Mouse (Mus musculus) embryonic facial prominence, embryonic 15.5 days (tissue): Measurements from ENCODE around the gene Kcna2. TPM values are rescaled to one million over a fixed set of nuclear protein-coding genes. Genes with fewer than 3 reads are reported as not detected.

Source experiments
- ATAC-seq: fragments of 200-750 bp; cut with Nextera tagmentation; 2 replicates; pipeline ENCODE4 v1.8.0; 2017; ENCODE audit warnings: low read depth, moderate TSS enrichment; ENCODE audit not compliant: insufficient number of reproducible peaks, low FRiP score, low TSS enrichment
- H3K27ac ChIP-seq: fragments of 300-500 bp; sonication (generic); replicated peaks from 2 replicates; pipeline ENCODE4 v1.5.1; 2015; ENCODE audit warnings: mild to moderate bottlenecking, inconsistent platforms
- H3K27me3 ChIP-seq: fragments of 300-500 bp; sonication (generic); 2 replicates; pipeline ENCODE4 v1.6.1; 2015; ENCODE audit warnings: inconsistent platforms
- H3K36me3 ChIP-seq: fragments of 300-500 bp; sonication (generic); 2 replicates; pipeline ENCODE4 v1.6.1; 2015; ENCODE audit warnings: mild to moderate bottlenecking, inconsistent platforms
- H3K4me1 ChIP-seq: fragments of 300-500 bp; sonication (generic); 2 replicates; pipeline ENCODE4 v1.6.1; 2015; ENCODE audit warnings: inconsistent platforms
- H3K4me2 ChIP-seq: fragments of 300-500 bp; sonication (generic); replicated peaks from 2 replicates; pipeline ENCODE4 v1.6.1; 2015; ENCODE audit warnings: mild to moderate bottlenecking, inconsistent platforms
- H3K4me3 ChIP-seq: fragments of 300-500 bp; sonication (generic); replicated peaks from 2 replicates; pipeline ENCODE4 v1.5.1; 2015; ENCODE audit warnings: mild to moderate bottlenecking, inconsistent platforms
- H3K9ac ChIP-seq: fragments of 300-500 bp; sonication (generic); 2 replicates; pipeline ENCODE4 v1.6.1; 2015; ENCODE audit warnings: inconsistent platforms
- H3K9me3 ChIP-seq: fragments of 300-500 bp; sonication (generic); replicated peaks from 2 replicates; pipeline ENCODE4 v1.6.1; 2016; ENCODE audit warnings: inconsistent platforms
- WGBS: fragments of 180-500 bp; shearing (Covaris S2); methylation state at CpG from one replicate; pipeline ENCODE4 v1.1.7; 2015; 5-methylcytosine and 5-hydroxymethylcytosine counted together
- polyA plus RNA-seq: library from polyadenylated mRNA; unstranded; fragments of >200 nt; fragmentation: Nextera tagmentation; extraction: Ambion mirVana; gene quantifications from 2 replicates; pipeline ENCODE4 v1.2.1, GENCODE M21; 2015

The Kcna2 gene
- polyA plus RNA-seq, 1 experiment from 2014 or later: 0.35 TPM

DNA sequence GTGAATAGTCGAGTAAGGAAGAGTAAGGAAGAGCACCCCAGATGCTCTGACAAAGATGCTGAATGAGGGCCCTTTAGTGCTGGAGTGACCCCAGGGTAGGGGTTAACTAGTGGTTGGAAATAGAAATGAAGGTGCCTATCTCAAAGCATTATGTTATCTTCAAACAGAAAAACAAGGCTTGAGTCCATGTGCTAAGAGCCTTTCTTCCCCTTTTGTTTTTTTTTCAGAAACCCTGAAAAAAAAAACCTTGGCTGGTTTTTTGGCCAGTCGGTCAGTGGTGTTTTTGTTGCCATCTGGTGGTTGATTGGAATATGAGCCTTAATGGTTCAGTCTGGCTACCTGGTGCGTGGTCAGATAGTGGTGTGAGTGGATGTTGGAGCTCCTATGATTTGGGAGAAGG lies 19.7 kb upstream of the Kcna2 start:
- Histone ChIP-seq H3K27me3 (no peaks in the 10 kb centered on the region), H3K9ac (no peak overlapping the region), H3K36me3 (no peaks in the 10 kb centered on the region), H3K4me1 (no peaks in the 10 kb centered on the region), H3K9me3 (no peaks in the 10 kb centered on the region), H3K27ac (no peak overlapping the region), H3K4me2 (no peak overlapping the region), H3K4me3 (no peak overlapping the region)
- no peak for ATAC-seq
- WGBS: 31% methylated on average over 3 of the region's 3 CpGs

DNA sequence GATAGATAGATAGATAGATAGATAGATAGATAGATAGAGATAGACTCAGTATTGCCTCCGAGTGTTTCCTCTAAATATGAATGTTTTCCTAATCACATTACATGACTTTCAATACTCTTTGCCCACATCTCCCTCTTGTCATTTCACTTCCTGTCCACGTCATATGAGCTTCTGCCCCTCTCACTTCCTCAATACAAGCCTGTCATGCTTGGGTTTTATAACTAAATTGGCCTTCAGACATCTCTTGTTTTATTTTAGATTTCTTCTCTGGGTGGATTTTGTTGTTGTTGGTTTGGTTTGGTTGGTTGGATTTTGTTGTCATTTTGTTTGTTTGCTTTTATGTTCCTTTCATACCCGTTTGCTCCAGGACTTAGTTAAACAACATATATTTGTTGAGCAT lies 16.4 kb upstream of the Kcna2 start:
- 70% methylated on average over 3 of the region's 3 CpGs for WGBS

DNA sequence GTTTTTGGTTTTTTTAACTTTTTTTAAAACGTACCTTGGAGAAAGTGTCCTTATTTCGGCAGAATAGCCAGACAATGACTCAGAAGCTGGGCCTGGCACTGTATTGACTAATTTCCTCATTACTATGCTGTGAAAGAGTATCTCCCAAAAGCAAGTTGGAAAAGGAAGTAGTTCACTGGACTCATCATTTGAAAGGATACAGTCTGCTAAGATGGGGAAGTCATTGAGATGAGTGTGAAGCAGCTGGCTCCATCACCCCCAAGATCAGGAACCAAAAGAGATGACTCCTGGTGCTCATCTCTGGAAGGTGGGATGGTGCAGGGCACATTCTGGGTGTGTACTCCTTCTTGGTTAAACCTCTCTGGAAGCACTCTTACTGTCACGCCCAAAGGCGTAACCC lies 13.5 kb upstream of the Kcna2 start:
- 81% methylated on average over 4 of the region's 4 CpGs for WGBS
- Histone ChIP-seq H3K36me3 (no peaks in the 10 kb centered on the region), H3K4me1 (no peaks in the 10 kb centered on the region), H3K4me2 (no peak overlapping the region), H3K27me3 (no peaks in the 10 kb centered on the region), H3K9me3 (no peaks in the 10 kb centered on the region), H3K9ac (no peak overlapping the region), H3K4me3 (no peak overlapping the region), H3K27ac (no peak overlapping the region)
- ATAC-seq: no peak

More for the DNA sequence above, 16.4 kb upstream of the Kcna2 start:
- no peaks in the 10 kb centered on the region for H3K36me3 ChIP-seq
- no peak overlapping the region for H3K27ac ChIP-seq
- H3K4me1 ChIP-seq: no peaks in the 10 kb centered on the region
- no peak overlapping the region for H3K4me3 ChIP-seq
- no peak overlapping the region for H3K9ac ChIP-seq
- no peak overlapping the region for H3K4me2 ChIP-seq
- ATAC-seq: no peak
- H3K9me3 ChIP-seq: no peaks in the 10 kb centered on the region
- no peaks in the 10 kb centered on the region for H3K27me3 ChIP-seq

DNA sequence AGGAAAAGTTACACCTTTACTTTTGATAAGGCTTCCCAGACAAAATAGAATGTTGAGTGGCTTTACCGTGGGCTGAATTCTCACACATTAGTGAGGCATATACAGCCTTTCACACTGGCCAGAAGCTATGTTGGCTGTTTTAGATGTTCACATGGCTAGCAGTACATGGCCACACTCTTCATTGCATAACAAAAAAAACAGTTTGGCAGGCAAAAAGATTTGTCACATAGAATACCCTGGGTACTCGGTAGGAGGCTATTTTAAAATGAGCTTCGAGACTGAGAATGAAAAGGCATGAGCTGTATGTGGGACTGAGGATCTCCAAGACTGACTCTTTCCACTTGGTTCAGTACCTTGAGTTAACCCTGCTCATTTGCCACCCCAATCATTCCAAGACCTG lies 12.1 kb upstream of the Kcna2 start:
- Histone ChIP-seq H3K4me3 (no peak overlapping the region), H3K36me3 (no peaks in the 10 kb centered on the region), H3K27ac (no peak overlapping the region), H3K4me1 (no peaks in the 10 kb centered on the region), H3K4me2 (no peak overlapping the region), H3K27me3 (no peaks in the 10 kb centered on the region), H3K9me3 (no peaks in the 10 kb centered on the region), H3K9ac (no peak overlapping the region)
- WGBS: 77% methylated on average over 3 of the region's 3 CpGs
- no peak for ATAC-seq

DNA sequence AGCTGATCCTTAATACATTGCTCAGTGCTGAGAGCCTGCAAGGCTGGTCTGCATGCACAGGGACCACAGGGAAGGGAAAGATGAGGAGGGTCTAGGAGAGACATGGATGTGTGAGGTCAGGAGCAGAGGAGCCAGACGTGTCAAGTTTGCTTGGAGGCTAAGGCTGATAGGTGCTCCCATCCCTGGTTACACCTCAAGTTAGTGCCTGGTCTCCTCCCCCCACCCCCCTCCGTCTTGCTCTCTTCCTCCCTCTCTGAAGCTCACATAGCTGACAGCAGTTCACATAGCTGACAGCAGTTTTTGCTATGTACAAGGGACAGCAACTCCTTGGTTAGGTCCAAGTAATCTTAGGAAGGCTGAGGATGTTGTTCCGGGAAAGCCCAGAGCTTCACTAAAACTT lies 11.5 kb upstream of the Kcna2 start:
- WGBS: 62% methylated on average over 3 of the region's 3 CpGs
- ATAC-seq: no peak
- Histone ChIP-seq H3K9ac (no peak overlapping the region), H3K27me3 (no peaks in the 10 kb centered on the region), H3K4me2 (no peak overlapping the region), H3K4me1 (no peaks in the 10 kb centered on the region), H3K9me3 (no peaks in the 10 kb centered on the region), H3K4me3 (no peak overlapping the region), H3K36me3 (no peaks in the 10 kb centered on the region), H3K27ac (no peak overlapping the region)

DNA sequence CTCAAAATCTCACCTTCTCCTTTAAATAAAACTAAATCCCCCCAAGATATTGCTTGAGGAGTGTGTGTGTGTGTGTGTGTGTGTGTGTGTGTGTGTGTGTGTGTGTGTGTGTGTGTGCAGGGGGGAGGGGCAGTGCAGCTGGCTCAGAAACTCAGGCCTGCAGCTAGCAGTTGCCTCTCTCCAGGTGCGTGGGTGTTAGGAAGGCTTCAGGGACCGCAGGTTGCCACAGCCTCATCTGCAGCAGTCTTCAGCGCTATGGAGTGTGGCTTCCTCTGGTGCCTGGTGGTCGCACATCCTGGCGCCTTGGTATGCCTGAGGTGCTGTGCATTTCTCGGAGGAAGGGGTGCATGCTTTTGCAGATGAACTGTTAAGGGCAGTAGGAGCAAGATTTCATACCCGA lies 10.9 kb upstream of the Kcna2 start:
- Histone ChIP-seq H3K27ac (no peak overlapping the region), H3K9me3 (no peaks in the 10 kb centered on the region), H3K4me1 (no peaks in the 10 kb centered on the region), H3K9ac (no peak overlapping the region), H3K36me3 (no peaks in the 10 kb centered on the region), H3K27me3 (no peaks in the 10 kb centered on the region), H3K4me3 (no peak overlapping the region), H3K4me2 (no peak overlapping the region)
- no peak for ATAC-seq
- 63% methylated on average over 7 of the region's 7 CpGs for WGBS

DNA sequence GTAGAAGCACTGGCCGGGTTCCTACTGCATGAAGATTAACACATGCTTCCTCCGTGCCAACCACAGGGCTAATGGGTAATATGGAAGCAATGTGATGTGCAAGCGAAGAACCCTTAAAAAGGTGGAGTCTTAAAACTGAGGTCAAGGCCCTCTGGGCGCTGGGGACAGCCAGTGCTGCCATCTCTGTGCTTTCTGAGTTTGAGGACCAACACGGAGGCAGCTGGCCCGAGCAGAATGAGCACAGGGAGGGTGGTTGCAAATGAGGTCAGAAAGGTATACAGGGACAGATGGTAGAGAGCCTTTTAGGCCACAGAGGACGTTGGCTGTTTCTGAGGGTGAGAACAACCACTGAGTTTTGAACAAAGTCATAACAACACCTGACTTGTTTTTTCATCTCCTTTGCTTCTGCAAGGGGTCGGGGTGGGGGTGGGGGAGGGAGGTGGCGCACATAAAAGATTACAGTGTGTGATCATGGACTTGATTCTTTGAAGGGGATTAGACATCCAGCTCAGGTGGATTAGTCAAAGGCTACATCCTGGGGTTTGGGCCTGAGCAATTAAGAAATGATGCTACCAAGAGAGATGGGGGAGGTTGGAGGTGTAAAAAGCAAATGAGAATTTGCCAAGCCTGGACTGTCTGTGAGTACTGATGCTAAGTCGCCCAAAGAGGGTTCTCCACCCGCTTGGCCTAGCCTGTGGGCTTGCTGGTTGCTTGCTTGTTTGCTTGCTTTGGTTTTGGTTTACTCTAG lies 10.4 kb upstream of the Kcna2 start:
- no peak for ATAC-seq
- Histone ChIP-seq H3K9ac (no peak overlapping the region), H3K27me3 (no peaks in the 10 kb centered on the region), H3K36me3 (no peaks in the 10 kb centered on the region), H3K4me3 (no peak overlapping the region), H3K4me2 (no peak overlapping the region), H3K4me1 (no peaks in the 10 kb centered on the region), H3K27ac (no peak overlapping the region), H3K9me3 (no peaks in the 10 kb centered on the region)
- WGBS: 67% methylated on average over 11 of the region's 11 CpGs

DNA sequence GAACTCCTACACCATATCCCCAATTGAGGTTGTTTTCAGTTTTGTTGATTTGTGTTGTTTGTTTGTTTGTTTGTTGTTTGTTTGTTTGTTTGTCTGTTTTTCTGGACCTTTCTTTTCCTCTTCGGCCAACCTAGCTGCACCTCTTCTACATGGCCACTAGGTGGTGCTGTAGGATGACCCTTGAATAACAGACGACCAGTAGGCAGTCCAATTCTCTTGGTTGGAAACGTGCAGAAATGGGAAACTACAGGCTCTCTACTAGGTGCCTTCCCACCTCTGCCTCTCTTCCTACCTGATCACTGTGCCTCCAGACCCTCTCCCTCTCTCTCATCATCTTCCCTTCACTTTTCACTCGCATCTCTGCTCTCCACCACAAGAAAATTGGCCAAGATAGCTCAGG lies 6.9 kb upstream of the Kcna2 start:
- H3K4me1 ChIP-seq: no peaks in the 10 kb centered on the region
- peaks cover 5% of the 10 kb centered on the region for H3K27me3 ChIP-seq
- no peak overlapping the region for H3K4me2 ChIP-seq
- no peak overlapping the region for H3K27ac ChIP-seq
- no peaks in the 10 kb centered on the region for H3K9me3 ChIP-seq
- H3K9ac ChIP-seq: no peak overlapping the region
- no peak for ATAC-seq
- no peaks in the 10 kb centered on the region for H3K36me3 ChIP-seq
- H3K4me3 ChIP-seq: no peak overlapping the region
- WGBS: 4% methylated on average over 4 of the region's 4 CpGs

DNA sequence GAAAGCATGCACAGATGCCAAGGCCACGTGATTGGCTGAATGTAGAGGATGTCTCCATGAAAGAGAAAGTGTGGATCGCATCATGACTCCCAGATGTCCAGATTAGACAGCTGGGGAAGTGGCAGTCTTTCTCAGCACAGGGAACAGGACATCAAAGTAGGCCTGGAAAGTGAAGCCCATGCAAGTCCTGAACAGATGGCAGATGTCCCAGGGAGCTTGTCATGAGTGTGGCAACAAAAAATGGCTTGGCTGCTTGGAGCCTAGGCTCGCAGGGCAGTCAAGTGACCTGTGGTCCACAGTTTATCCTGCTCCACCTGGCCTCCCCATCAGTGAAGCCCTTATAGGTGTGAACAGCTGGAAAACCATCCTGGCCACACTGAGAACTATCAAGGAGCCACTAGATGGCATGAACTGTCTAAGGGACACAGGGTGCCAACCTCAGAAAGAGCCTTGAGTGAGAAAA lies 4.6 kb upstream of the Kcna2 start:
- Histone ChIP-seq H3K36me3 (no peaks in the 10 kb centered on the region), H3K27ac (no peak overlapping the region), H3K4me1 (peaks cover 8% of the 10 kb centered on the region), H3K27me3 (peaks cover 28% of the 10 kb centered on the region), H3K9me3 (no peaks in the 10 kb centered on the region), H3K9ac (no peak overlapping the region), H3K4me3 (no peak overlapping the region), H3K4me2 (no peak overlapping the region)
- 60% methylated on average over 3 of the region's 3 CpGs for WGBS
- ATAC-seq: no peak

DNA sequence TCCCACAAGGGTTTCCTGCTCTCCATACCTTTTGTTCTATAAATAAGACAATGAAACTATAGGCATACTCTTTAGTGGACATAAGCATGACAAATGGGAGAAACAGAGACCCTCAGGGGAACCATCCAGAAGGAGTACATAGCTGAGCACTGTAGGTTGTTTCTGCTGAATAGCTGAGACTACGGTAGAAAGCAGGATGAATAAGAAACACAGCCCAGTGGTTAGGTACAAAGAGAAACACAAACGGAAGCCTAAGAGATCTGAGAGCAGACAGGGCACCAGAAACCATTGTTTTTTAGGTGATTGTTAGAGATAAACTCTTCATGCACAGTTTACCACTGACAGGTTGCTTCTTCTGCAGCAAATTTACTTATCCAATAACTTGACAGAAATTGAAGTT lies 1.1 kb upstream of the Kcna2 start:
- Histone ChIP-seq H3K27me3 (peaks cover 59% of the 10 kb centered on the region), H3K9me3 (no peaks in the 10 kb centered on the region), H3K27ac (no peak overlapping the region), H3K36me3 (no peaks in the 10 kb centered on the region), H3K4me1 (peaks cover 17% of the 10 kb centered on the region), H3K9ac (no peak overlapping the region), H3K4me3 (no peak overlapping the region), H3K4me2 (no peak overlapping the region)
- WGBS: 50% methylated on average over 2 of the region's 2 CpGs
- ATAC-seq: no peak

DNA sequence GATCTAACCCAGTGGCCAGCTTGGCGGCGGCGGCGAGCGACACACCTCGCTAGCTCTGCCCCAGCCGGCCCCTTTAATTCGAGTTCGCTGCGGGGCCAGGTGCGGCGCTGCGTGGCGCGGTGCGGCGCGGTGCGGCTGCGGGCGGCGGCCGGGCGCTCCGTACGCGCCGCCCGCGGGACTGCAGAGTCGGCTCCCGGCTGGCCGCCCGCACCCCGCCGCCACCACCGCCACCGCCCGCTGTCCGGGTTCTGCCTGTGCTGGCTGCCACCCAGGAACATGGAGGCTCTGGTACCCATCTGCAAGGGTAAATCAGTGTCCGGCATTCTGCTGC lies 475 bp downstream of the Kcna2 start:
- H3K4me2 ChIP-seq: peak overlapping the region; percentile 94
- H3K27ac ChIP-seq: no peak overlapping the region
- H3K9ac ChIP-seq: no peak overlapping the region
- H3K27me3 ChIP-seq: peaks cover 59% of the 10 kb centered on the region
- peaks cover 17% of the 10 kb centered on the region for H3K4me1 ChIP-seq
- WGBS: under 1% methylated on average over 33 of the region's 41 CpGs
- H3K36me3 ChIP-seq: no peaks in the 10 kb centered on the region
- 0 out of 2 replicates have a peak, but pooled peaks have one; percentile 9 for ATAC-seq
- H3K4me3 ChIP-seq: peak overlapping the region; percentile 49
- no peaks in the 10 kb centered on the region for H3K9me3 ChIP-seq
